Mouse (Mus musculus) urinary bladder, adult 18-20 months (tissue): ENCODE data around the gene Msl2.
A peak's percentile ranks its signal among the peaks of the same experiment; 100 is the strongest.

Source experiments
- DNase-seq, 2 experiments: peaks; one replicate each; pipeline ENCODE4 v3.0.0; 2022; ENCODE audit warnings: low spot score in 2 of 2, mixed read lengths in 2 of 2

Msl2 gene

DNA sequence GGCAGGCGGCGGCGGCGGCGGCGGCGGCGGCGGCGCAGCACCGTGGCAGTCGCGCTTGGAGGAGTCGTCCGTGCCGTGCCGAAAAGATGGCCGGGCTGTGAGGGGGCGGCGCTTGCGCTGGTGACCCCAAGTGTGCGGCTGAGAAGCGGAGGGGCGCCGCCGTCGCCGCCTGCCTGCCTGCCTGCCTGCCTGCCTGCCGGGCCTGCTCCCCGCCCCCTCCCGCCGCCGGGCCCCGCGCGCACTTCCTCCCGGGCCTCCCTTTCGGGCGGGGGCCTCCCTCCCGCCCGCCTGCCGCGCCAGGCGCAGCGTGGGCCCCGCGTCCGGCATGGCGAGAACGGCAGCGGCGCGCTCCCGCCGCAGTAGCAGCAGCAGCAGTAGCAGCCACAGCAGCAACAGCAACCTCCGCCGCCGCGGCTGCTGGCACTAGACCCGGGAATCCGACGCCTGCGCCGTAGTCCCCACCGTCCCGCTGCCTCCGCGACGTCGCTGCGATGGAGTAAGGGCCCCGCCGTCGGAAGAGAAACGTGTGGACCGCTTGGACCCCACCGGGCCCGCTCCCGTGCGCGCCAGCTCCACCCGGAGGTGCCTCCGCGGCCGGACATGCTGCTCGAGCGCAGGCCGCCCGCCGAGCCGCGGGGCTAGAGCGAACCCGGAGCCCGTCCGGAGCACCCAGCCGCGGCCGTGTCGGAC is 576 bp downstream of the Msl2 start:
- peak; percentile 78 to 83 for DNase-seq

- DNase-seq: peak in 1 of 2 experiments; percentile 34
Measured at GRCm38 (mm10) chr9:101075091-101075581, 1.2 kb downstream of the Msl2 start.

- DNase-seq: no peak
Measured at GRCm38 (mm10) chr9:101075694-101076093, 1.8 kb downstream of the Msl2 start.

DNA sequence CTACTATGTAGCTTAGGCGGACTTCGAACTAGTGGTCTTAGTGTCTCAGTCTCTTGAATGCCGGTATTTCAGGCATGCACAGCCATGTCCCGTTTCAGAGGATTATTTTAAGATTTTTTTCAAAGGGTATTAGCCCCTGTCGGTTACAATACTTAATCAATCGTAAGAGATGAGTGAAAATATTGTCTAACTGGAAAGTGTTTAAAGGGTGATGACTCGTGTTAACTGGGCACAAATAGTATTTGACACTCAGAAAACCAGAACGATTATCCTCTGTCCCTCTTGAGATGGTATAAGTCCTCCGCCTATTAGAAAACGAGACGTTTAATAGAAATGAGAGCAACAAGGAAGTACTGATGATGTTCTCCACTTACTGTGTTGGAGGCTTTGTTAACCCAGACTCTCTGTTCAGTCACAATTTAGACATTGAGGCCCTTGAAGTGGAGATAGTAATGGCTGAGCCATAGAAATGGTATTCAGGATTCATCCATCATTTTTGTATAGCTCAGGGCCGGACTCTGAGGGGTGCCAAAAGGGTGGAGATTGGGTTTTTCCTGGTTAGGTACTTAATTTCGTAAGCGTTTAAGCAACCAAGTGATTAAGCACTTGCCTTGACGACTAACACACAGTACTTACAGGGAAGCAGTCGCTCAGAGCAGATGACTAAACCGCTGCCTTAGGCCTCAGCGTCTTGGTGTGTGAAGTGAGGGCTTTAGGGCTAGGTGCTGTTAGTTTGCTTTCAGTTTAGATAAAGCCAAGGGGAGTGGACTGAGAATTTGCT is 2.4 kb downstream of the Msl2 start:
- peak in 1 of 2 experiments; percentile 15 for DNase-seq

DNA sequence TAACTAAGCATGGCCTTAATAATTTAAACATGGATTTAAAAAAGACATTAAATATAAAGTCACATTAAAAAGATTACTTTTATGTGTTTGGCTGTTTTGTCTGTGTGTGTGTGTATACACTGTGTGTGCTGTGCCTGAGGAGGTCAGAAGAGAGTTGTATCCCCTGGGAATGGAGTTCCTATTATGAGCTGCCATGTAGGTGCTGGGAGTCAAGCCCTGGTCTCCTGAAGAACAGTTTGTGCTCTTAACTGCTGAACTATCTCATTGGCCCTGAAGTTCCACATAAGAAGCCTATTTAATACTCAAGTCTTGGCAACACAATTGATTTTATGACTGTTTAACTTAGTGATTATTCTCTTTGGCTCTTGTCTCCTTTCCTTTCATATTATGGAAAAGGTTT is 3.6 kb downstream of the Msl2 start:
- no peak for DNase-seq

GRCm38 (mm10) chr9:101078579-101078978 is 4.7 kb downstream of the Msl2 start:
- no peak for DNase-seq

GRCm38 (mm10) chr9:101080046-101080685 is 6.3 kb downstream of the Msl2 start:
- no peak for DNase-seq

DNA sequence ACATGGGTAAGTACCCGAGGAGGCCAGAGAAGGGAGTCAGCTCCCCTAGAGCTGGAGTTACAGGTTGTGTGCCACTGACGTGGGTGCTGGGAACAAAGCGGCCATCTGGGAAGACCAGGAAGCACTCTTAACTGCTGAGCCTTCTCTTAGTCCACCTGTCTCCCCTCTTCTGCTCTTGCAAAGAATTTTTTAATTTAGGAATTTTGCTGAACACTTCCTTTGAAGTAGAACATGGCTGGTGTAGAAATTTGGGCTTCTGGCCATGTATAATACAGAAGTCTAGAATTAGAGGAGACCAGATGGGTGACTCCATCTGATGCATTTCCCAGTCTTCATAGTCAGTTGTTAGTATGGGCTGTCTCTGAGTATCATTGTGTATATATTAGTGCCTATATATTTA is 9.8 kb downstream of the Msl2 start:
- no peak for DNase-seq

DNA sequence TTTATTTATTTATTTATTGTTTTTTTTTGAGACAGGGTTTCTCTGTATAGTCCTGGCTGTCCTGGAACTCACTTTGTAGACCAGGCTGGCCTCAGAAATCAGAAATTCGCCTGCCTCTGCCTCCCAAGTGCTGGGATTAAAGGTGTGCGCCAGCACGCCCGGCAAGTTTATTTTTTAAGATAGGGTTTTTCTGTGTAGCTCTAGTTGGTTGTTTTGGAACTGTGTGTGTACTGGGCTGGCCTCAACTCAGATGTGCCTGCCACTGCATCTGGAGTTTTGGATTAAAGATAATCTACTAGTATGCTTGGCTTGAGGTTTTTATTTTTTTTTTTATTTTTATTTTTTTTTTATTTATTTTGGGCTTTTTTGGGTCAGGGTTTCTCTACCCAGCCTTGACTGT is 21.5 kb downstream of the Msl2 start:
- DNase-seq: no peak

GRCm38 (mm10) chr9:101096461-101096860 is 22.6 kb downstream of the Msl2 start:
- DNase-seq: no peak

GRCm38 (mm10) chr9:101097542-101097941 is 23.6 kb downstream of the Msl2 start:
- DNase-seq: no peak

GRCm38 (mm10) chr9:101099445-101099844 is 25.5 kb downstream of the Msl2 start:
- DNase-seq: no peak

GRCm38 (mm10) chr9:101100163-101100562 is 26.3 kb downstream of the Msl2 start:
- DNase-seq: no peak

DNA sequence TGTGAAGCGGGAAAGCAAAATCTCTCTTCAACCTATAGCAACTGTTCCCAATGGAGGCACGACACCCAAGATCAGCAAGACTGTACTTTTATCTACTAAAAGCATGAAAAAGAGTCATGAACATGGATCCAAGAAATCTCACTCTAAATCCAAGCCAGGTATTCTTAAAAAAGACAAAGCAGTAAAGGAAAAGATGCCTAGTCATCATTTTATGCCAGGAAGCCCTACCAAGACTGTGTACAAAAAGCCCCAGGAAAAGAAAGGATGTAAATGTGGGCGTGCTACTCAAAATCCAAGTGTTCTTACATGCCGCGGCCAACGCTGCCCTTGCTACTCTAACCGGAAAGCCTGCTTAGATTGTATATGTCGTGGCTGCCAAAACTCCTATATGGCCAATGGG is 27.6 kb downstream of the Msl2 start:
- no peak for DNase-seq

GRCm38 (mm10) chr9:101102288-101102687 is 28.4 kb downstream of the Msl2 start:
- no peak for DNase-seq

GRCm38 (mm10) chr9:101104931-101105330 is 31.0 kb downstream of the Msl2 start:
- DNase-seq: no peak

DNA sequence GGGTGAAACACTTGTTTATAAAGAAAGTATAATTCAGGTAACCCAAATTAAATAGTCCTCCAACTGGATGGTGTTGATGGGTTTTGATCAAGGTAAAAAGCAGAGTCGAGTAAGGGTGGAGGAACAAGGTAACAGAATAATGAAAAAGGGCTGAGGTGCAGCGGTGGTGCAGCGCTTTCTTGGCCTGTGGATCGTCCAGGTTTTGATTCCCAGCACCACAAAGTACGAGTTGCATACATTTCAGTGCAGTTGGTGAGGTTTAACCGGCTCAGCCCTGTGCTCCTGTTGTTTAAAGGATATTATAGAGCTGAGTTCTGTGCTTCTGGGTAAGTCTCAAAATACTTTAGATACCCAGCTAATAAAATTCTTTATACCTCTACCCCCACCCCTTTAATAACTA is 31.8 kb downstream of the Msl2 start:
- no peak for DNase-seq

GRCm38 (mm10) chr9:101107386-101107785 is 33.5 kb downstream of the Msl2 start:
- DNase-seq: no peak

DNA sequence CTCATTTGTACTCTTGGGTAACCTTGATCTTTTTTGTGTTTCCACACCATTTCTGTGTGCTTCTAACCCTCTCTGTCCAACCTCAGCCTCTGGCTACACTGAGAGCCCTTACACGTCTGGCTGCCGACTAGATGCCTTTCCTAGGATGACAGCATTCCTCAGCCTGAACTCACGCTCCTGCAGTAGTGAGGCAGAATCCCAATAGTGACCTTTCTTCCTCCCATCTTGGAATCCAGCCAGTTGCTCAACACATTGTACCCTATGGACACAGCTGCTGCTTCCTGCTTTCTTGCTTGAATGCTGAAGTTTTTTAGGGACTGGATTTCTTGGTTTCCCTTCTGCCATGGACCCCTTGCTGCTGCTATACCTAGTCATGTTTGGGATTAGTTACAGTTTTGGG is 36.1 kb downstream of the Msl2 start:
- no peak for DNase-seq

- no peak for DNase-seq
Measured at GRCm38 (mm10) chr9:101113317-101113716, 39.4 kb downstream of the Msl2 start.

GRCm38 (mm10) chr9:101114182-101114884 is 40.4 kb downstream of the Msl2 start:
- DNase-seq: no peak

GRCm38 (mm10) chr9:101143635-101144034 is 69.7 kb downstream of the Msl2 start:
- no peak for DNase-seq
